Mouse (Mus musculus) frontal cortex, adult (tissue): ENCODE measurements around the gene Slc7a8.
"Not testable (repeated sequence)": the region's sequence is repeated elsewhere in the genome, so short reads cannot be mapped to it uniquely, and the experiment has no call there.

Experiments
- ATAC-seq: cut with Nextera tagmentation; 2 replicates; pipeline ENCODE4 v1.9.2; 2017; ENCODE audit warnings: mild to moderate bottlenecking, moderate library complexity, mixed read lengths; ENCODE audit not compliant: low TSS enrichment

Gene Slc7a8

DNA sequence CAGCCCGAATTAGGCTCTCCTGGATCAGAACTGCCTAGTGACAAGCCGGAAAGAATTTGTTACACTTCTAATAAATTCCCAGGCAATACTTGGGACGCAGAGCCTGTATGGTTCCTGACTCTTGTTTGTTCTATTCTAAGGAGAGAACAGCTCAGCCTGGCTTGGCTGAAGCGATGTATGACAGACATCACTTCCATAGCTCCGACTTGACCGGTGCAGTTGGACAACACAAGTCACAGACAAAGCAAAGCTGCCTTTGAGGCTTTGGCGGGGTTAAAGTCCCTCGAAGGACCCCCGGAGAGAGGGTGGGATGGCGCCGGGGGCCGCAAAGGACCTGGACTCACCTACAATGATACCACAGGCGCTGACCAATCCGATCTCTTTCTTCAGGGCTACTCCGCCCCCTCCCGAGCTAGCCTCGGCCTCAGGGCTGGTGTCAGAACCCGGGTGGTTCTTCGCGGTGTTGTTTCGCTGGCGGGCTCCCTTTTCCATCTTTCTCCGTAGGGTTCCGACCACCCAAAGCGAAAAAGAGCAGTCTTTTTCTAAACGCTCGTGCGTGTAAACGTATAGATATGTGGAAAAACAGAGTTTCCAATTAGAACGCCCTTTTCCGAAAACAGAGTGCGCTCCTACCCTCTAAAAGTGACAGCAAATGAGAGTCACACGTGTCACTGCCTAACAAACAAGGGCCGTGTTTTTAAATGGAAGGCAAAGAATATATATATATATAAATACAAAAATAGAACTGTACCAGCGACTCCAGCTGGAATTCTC, 723 bp downstream of the Slc7a8 start:
- peak; percentile 68 for ATAC-seq

DNA sequence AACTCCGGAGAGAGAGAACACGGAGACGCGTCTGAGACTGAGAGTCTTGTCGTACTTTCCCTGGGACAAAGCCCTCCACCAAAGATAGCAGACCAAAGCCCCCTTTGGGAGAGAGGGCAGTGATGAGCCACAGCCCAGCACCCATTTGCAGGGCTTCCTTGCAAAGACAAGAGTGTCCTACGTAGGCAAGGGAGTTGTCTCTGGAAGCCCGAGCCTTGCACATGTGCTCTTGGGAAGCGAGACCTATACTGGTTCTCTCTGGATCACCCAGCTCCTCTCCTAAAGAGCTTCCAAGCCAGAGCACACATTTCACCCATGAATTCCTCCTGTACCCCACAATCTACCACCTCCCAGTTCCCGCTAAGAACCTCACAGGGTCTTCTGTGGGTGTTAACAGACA, 1.7 kb downstream of the Slc7a8 start:
- ATAC-seq, result peak; percentile 48

DNA sequence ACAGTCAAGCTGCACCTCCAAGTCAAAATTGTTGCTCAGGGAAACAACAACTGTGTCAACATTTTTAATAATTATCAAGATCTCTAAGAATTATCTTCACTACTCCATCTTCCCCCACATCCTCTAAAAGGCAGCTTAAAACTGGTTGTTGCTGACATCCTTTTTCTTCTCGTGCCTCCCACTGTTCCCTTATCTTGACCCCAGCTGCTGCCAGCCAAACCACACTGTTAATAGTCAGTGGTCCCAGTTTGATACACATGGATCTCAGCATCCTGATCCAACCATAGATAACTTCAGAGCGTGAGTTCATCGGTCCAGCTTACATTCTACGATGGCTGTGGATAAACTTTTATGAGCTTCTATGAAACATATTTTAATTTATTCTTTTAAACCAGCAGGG, 3.9 kb downstream of the Slc7a8 start:
- no peak for ATAC-seq

DNA sequence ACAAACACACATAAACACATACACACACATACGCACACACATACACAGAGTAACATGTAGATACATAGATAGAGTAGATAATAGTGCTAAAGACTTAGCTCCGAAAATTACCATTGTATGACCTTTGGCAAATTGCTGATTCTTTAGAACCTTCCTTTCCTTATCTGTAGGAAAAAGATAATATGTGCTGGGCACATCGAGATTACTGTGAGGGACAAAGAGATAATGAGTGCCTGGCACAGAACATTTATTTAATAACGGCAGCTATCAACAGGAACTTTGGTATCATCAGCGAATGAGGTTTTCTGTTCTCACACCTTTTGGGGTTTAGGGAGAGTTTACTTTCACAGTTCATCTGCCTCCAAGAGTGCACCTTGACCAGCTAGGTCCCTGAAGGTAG, 5.0 kb downstream of the Slc7a8 start:
- ATAC-seq, result no peak

DNA sequence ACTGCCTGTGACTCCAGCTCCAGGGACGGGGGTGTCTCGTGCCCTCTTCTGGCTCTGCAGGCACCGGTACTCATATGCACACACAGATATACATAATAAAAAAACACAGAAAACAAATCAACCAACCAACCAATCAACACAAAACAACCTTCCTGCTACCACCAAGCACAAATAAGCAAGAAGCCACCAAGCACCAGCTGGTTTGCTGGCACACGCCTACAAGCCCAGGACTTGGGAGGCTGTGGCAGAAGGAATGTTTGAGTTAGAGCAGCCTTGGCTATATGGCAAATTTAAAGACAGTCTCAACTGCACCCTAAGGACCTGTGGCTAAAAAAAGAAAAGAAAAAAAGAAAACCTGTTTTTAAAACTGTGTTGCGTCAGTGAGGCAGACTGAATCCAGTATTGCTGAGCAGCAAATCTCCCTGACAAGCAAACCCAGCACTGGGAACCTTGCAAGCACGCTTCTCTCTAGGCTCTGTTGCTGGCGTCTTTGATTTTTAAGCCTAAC, 6.2 kb downstream of the Slc7a8 start:
- ATAC-seq, result peak; percentile 48

DNA sequence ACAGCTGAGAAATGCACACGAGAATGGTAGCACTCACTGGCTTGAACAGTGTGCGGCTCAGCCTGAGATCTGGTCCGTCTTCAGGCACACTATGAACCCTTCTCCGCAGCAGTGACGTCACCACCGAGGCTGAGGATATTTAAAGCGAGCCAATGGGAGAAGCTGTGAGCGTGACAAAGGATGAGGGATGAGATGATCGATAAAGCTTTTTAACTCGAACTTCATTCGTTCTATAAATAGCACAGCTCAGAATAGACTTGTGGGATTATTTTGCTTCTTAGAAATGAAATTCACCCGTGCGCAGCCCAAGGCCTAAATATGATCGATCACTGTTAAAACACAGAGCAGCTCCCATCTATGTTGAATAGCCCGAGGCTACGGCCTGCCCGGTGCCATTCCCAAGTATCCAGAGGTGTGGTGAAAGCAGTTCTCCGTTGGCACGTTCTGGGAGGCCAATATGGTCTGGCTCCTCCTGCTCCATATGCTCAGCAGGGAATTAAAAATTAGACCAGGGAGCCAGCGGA, 9.4 kb downstream of the Slc7a8 start:
- ATAC-seq, result peak; percentile 71

DNA sequence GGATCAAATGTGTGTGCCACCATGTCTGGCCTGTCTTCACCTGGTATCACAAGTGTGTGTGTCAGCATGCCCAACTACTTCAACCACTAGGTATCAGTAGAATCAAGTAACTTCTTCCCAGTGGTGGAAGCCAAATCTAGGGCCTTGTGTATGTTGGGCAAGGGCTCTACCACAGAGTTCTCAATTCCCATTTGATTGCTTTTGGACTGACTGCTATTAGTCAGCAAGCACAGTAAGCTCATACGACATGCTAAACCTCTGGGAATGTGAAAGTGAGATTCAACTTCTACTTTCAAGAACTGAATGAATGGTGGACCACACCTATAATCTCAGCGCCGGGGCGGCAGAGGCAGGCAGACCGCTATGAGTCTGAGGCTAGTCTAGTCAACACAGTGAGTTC, 11.4 kb downstream of the Slc7a8 start:
- ATAC-seq, result no peak

DNA sequence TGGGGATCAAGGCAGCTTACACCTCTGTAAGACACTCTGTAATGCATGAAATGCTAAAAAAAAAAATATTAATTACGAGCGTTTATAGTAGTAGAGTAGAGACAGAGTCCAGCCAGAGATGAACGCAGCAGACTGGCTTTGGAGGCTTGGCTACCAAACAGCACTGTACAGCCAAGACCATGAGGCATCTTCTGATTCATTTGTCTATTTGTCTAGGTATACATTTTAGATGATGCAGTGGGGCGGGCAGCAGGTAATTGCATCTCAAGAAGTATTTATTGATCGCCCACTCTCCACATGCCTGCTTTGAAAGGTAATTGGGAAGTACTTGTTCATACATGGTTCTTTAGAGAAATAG, 12.7 kb downstream of the Slc7a8 start:
- no peak for ATAC-seq

DNA sequence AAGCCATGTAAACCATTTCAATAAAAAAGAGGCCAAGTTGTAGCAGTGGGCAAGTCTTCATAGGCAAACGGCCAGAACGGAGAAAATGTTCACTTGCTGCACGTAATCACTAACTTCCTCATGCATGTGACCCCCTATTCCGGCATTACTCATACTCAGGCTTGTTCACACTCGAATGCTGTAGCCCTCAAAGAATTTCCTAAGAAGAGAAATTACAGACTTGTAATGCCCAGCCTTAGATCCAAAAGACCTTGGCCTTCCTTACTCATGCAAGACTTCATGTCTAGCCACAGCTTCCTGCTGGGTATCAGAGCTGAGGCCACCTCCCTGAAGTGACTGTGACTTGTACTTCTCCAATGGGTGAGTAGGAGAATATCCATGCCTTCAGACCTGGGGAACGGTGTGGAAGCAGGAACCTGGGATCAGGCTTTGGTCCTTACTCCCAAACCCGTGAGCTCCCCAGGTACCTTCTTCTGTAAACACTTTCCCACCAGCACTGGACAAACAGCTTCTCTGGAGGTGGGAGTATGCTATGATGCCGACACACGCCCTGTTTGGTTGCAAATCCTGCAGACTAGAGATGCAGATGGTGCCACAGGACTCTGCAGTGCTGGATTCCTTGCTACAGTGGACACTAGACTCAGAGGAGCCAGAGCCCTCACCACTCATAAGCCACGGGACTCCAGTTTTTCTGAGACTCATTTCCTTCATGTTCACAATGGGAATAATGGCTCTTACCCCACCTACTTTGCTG, 13.3 kb downstream of the Slc7a8 start:
- ATAC-seq, result no peak

DNA sequence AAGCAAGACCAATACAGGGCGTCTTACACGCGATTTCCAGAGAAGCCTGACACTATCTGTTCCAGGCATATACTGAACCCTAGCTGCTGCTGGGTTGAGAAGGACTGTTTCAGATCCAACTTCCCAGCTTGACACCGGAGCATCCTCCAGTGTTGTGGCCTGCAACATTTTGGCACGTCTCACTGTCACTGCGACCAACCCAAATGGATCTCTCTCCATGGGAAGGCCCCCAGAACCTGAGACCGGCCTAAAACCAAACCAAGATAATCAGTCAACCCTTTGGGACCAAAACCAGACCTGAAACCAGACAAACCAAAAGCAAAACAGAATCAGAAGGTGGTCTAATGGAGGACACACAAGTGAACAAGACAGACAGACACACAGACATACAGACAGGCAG, 14.8 kb downstream of the Slc7a8 start:
- not testable (repeated sequence) for ATAC-seq

DNA sequence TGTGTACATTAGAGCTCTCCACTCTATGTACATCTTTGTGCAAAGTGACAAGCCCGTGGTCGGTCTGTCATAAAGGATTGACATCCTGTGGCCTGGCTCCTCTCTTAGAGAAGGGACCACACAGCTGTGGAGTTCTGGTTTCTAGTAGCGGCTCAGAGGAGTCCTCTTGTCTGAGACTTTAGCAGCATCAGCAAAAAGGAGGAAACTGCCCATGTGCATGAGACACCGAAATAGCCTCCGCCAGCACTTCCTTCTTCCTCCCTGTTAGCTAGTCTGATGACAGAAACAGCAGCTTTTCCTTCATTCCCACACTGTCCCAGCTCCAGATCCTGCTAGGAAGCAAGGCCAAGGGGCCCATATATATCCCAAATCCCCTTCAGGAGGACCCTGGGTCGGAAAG, 25.4 kb downstream of the Slc7a8 start:
- peak; percentile 62 for ATAC-seq

DNA sequence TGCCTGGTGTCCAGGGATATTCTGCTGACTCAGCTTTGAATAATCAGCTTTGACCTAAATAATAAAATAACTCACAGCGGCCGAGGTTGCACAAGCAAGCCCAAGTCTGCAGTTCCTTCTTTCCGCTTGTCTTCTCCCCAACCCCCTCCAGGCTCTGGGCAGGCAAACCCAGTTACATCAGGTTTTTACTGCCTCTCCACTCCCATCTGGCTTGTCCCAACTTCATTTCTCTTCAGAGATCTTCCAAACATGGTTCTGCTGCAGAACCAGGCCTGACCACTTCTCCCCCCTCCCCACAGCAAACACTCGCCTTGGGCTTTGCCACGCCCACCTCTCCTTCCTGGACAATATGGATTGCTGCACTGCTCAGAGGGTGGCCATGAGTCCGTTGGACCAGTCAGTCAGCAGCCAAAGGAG, 27.1 kb downstream of the Slc7a8 start:
- ATAC-seq, result peak; percentile 49

DNA sequence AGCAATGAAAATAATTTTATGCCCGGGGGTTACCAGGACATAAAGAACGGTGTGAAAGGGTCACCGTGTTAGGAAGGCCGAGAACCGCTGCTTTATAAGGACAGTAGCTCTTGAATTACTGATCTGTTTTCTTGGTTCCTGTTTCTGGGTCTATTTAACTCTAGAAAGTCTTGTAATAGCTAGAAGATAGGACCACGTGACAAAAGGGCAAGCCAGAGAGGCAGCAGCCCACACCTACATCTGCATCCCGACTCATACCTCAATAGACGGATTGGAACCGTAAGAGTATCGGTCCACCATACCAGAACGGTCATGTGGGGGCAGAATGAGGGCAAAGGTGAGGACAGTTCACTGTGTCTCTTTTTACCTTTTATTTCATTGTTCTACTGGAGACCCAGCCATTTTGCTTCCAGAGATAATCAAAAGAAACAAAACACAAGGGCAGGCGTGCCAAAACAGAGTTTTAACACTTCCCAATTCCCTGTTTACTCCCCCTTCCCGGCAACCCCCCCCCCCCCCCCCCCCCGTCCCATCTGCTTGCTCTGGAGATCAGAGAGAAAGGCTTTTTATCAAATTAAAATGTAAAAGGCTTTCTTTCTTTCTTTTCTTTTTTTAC, 27.7 kb downstream of the Slc7a8 start:
- ATAC-seq, result no peak

DNA sequence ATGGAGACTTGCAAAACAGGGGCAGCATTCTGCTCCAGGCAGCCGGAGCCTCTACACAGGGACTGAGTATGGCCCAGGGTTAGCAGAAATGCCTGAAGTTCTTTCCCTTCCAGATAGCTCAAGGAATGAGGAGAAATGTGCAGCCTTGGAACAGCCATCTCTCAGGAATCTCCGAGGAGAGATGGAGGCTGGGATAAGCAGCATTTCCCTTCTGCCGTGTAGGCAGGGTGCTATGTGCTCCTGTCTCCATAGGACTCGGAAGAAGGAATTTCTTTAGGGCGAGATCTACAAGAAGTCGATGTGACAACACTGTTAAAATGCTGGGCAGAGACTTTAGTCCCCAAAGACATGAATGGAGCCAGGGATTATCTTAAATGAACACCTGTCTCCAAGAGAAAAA, 28.8 kb downstream of the Slc7a8 start:
- ATAC-seq, result peak; percentile 60

DNA sequence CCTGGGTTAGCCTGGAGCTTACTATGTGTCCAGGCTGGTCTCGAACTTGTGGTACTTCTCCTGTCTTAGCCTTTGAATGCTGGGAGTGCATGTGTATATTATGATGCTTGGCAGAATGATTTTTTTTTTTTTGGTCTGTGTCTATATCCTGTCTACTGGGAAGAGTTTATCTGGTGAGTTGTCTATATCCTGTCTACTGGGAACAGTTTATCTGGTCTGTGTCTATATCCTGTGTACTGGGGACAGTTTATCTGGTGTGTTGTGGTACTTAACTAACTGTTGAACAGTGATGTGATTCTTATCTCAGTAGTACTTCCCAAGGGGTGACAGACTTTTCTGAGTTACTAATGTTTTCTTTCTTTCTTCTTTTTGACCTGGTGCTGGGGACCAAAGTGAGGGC, 30.0 kb downstream of the Slc7a8 start:
- no peak for ATAC-seq

DNA sequence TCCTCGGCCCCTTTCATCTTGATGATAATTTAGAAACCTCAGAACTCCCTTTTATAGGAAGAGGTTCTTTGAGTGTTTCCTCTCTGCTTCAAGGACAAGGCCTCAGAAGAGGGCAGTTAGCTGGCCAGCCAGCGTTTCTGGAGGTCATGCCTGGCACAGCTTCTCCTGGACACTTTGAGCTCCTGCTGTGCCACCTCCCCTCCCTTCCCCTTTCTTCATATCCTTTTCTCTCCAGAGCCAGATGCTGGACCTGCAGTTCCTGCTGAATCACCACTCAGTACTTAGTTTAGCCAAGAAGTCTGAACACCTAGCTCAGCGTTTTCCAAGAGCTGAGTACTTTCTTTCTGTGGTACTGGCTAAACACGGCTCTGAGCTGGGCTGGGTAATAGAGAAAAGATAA, 32.5 kb downstream of the Slc7a8 start:
- ATAC-seq, result peak; percentile 44; the same call in 1 of the 2 replicates

DNA sequence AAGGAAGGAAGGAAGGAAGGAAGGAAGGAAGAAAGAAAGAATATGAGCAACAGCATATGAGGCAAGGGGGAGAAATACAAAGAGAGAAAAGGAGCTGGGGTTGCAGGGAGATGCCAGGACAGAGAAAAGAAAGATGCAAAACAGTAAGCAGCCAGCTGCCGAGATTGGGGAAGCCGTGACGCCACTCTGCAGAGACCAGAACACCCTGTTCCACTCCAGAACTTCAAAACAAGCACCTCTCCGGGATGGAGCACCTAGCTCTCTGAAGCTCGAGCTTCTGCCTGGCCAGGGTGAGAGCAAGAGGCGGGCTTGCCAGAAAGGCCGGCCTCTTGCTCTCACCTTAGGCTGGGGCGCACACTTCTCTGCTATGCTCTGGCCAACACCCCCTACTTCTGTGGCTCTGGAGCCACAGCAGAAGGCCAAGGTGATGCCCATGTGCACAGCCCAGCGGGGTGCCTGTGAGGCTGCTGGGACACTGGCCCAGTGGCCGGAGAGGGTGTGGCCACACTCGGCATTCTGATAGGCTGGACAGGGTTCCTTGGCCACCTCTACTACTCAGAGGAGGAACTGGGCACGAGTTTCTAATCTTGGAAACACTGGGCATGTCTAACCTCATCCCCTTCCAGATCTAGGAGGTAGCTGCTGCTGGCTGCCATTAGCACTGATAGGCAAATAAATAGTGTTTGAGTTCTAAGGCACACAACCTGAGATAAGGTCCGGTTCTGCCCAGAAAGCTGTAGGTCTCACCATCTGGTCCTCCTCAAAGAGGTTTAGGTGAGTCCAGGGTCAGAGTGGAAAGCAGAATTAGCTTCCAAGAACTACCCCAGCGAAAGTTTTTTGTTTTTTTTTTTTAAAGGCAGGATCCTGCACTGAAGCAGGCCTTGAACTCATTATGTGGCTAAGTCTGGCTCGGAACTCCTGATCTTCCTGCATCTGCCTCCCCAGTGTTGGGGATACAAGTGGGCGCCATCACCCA, 33.5 kb downstream of the Slc7a8 start:
- ATAC-seq, result peak; percentile 42; the same call in 1 of the 2 replicates

DNA sequence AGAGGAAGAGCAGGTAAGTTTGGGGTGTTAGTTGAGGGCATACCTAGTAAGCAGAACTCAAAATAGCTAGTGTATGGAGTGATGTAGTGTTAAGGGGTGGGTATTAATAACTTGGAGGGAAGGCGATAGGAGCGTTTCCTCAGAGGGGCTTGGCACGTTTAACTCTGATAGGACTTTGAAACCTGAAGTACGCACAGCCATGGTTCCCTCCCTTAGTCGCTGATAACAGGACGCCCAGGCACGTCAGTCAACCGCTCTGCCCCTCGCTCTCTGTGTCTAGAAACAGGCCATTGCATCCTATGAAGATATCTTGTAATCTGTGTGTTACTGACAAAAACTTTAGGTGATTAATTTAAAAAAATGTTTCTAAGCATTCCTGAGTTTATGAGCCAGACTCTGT, 35.7 kb downstream of the Slc7a8 start:
- ATAC-seq, result no peak

DNA sequence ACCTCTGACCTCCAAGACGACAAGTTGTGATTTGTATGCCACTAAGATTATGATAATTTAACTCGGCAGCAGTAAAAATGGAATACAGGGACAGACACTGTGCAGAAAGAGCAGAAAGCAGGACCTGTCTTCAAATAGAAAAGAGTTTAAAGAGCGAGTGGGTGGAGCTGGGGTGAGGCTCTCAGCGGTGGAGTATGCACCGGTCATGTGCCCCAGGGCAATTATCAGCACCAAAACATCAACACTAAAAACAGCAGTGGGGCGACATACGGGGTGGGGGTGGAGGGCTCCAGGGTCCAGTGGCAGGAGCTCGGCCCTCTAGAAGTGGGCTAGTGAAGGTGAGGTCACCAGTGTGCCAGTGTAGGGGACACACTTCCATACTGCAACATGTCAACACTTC, 37.3 kb downstream of the Slc7a8 start:
- ATAC-seq, result no peak

DNA sequence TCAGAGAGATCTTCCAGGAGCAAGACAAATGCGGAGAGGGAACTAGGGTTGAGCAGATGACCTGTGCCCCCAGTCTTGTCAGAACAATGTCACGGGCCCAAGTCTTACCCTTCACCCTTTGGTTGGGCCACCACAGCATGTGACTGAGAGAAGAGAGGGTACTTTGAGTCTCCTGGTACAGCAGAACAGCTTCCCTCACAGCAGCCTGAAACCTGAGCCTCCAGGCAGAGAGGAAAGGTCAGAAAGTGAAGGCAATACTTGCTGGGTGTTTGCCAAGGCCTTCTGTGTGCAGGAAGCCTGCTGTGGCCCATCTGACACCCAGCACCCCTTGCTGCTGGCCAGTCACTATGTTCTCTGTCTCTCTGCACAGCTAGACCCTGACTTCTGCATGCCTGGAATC, 39.4 kb downstream of the Slc7a8 start:
- ATAC-seq, result no peak

DNA sequence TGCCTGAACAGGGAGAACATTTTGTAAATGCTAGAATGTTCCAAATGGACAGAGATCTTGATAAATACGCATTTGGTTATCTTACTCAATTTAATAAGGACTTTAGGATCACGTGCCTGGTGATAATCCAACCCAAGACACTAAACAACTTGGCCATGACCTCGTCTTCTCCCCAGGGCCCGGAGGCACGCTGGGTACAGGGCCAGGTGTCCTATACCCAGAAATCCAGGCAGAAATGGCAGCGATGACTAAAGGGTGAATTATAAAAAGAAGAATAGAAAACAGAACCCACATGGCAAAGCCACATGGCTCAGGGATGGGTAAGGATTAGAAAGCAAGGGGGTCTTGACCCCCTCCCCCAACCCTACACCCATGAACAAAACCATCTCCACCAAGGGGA, 40.0 kb downstream of the Slc7a8 start:
- no peak for ATAC-seq
